Mouse (Mus musculus) frontal cortex, adult (tissue): ENCODE measurements around the gene Zfp184.
"Not testable (repeated sequence)": the region's sequence is repeated elsewhere in the genome, so short reads cannot be mapped to it uniquely, and the experiment has no call there.

Experiments
- ATAC-seq: cut with Nextera tagmentation; 2 replicates; pipeline ENCODE4 v1.9.2; 2017; ENCODE audit warnings: mild to moderate bottlenecking, moderate library complexity, mixed read lengths; ENCODE audit not compliant: low TSS enrichment

Zfp184 gene

DNA sequence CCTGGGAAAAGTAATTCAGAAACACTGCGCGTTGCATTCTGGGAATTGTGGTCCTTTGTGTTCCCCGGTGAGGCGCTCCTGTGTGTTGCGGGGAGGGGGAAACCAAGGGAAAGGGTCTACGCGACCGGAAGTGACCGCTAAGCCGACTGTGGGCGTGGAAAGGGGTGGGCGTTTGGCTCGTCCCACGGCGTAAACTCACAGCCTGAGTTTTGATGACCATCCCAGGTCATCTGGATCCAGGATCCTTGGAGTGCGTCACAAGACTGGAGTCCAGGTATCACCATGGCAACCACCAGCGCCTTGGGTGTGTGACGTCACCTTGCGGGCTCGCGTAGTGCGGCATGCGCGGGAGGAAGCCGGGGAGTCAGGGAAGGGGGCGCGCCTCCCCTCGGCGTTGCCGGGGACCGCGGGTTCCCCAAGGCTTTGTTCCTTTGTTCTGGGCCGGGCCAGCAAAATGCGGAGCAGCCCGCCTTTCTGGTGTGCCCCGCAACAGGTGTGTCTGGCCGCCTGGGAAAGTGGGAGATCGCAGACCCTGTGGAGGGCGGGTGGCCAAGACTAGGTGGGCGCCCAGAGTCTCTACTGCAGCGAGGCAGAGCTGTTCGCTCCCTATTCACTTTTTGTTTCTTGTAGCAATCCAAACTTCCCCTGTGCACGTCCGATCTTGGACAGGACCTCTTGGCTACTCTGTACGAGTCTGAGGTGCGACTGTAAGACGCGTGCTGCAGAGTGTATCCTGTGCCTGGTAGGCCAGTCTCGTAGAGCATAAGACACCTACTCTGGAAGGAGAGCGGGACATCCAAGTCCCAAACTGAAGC, at the start of gene Zfp184:
TSS of gene Zfp184 (plus strand) at position 169 of the 815 bp plus-strand sequence.
- peak; percentile 89 for ATAC-seq

DNA sequence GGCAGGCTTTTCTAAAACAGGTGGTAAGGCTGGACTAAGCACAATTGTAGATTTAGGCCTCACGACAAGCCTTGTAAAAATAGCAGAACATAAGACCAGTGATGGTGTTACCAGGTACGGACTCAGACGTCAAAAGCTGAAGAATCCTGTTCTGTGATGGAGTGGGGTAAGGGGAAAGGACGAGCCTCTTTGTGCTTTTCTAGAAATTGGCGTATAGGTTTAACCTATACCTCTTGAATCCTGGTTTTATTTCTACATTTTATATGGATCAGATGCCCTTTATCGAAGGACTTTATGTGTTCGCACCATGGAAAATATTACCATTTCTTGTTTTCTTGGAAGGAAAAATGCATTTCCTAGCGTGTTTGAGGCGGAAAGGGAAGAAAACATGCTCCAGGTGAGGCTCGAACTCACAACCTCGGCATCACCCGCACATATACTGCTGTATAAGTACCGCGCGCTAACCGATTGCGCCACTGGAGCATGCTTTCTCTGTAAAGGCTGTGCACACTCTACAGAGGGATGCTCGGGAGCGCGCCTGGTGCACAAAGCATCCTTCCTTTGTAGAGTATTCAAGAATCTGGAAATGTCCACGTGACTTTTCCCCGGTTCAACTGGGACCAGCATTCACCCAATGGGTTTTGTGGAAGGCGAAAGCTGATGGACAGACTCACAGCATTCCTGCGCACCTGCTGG, 48.2 kb upstream of the Zfp184 start:
- peak; percentile 98 for ATAC-seq

DNA sequence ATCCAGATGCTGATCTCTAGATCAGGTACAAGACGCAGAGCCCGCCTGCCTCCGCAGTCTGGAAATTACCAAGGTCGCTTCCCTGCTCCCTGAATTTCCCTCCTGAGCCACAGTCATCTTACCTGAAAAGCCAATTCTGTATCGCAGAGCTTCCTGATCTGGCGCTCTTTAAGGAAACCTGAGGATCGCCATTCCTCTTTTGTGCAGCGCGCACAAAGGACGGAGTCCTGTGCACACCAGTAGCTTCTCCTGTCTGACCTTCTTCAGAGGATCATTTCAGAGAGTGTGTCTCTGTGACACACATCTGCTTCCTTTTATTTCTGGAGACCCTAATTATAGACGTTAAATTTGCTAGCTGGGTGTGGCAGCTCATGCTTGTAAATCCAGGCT, 47.7 kb upstream of the Zfp184 start:
- ATAC-seq: peak; percentile 85

DNA sequence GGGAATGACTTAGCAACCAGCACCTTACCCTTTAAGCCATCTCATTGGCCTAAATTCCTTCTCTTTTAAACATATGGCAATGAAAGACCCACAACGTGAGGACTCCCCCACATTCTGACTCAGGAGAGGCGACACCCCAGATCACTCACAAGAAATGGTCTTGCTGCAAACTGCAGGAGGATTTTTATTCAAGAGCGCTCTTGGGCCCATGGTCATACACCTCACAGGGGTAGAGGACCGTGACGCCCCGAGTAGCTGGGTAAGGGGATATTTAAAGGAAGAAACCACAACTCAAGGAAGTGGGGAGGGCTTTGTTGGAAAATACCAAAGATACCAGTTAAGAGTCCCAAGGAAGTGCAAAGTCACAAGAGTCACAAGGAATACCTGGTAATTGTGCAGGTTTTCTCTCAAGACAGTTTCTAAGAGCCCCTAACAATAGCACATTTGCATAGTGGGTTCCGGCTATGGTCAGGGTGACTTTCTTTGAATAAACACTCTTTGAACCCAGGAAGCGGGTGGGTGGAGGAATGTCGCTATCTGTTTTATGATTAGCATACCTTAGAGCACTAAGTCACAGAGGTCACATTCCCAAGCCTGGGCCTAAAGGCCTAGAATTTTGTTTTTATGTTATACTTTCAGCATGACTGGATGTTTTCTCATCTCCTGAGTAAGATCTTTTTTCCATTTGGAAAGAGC, 43.9 kb upstream of the Zfp184 start:
- ATAC-seq: not testable (repeated sequence)

DNA sequence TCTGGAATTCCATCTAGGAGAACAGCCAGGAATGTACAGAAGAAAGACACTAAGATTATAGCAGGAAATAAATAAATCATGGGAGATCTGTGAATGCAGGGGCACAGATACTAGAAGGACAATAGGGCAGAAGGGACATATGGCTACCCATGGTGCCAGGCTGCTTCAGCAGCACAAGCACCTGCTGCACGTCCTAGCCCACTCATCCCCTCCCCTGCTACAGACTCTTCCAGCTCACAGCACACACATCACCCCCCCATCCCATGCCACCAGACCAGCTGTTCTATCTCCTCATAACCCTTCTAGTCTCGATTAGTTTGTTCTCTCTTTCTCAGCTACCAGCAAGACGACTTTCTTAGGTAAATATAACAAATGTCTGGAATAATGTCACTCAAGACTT, 41.4 kb upstream of the Zfp184 start:
- ATAC-seq: no peak

DNA sequence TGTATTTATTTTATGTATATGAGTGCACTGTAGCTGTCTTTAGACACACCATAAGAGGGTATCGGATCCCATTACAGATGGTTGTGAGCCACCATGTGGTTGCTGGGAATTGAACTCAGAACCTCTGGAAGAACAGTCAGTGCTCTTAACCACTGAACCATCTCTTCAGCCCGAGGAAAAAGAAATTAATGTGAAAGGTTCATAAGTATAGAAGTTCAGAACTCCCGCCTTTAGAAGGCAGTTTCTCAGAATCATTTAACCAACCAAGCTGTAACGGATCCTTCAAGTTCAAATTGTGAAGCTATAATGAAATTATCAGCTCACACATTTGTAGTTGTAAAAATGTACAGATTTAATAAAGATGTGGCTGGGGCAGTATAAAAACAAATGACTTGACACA, 40.8 kb upstream of the Zfp184 start:
- not testable (repeated sequence) for ATAC-seq

DNA sequence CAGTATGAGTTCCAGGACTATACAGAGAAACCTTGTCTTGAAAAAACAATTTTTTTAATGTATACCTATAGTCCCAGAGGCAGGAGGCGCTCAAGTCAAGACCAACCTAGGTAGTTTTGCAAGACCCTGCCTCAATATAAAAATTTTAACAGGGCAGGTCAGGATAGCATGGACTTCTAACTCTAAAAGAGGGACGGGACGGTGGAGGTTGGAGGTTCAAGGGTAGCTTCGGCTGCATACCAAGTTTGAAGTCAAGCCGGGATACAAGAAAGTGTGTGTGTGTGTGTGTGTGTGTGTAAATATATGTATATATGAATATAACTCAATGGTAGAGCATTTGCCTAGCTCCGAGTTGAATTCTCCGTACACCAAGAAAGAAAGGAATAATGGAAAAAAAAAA, 38.6 kb upstream of the Zfp184 start:
- ATAC-seq: no peak

DNA sequence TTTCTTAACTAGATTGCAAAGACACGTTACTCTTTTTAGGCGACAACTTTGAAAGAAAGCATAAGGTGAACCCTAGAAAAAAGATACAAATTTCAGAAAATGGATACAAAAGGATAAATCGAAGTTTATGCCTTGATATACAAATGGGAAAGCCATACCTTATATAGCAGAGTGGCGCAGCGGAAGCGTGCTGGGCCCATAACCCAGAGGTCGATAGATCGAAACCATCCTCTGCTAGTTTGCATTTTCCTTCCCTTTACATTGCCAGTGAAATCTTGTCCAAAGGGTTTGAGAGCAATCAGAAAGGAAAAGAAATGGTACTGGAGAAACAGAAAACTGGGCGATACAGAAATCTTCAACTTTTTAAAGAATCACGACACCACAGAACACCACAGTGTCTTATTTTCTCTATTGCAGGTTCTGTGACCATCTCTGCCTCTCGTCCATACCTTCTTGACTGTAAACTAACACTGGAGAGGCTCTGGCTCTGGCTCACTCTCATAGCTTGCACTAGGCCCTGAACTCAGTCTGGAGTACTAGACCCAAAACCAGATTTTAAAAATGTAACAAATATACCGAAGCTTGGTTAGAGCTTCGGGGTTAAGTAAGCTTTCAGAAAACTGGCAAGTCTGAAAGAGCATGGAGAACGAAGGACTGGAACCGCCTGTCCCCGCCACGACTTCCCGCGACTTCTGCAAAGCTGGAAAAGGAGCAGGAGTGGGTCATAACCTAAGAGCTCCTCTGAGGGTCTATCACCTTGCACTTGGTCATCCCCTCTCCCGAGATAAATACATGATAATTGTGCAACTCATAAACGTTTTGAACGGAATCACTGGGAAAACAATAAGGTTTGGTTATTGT, 37.7 kb upstream of the Zfp184 start:
- no peak for ATAC-seq

DNA sequence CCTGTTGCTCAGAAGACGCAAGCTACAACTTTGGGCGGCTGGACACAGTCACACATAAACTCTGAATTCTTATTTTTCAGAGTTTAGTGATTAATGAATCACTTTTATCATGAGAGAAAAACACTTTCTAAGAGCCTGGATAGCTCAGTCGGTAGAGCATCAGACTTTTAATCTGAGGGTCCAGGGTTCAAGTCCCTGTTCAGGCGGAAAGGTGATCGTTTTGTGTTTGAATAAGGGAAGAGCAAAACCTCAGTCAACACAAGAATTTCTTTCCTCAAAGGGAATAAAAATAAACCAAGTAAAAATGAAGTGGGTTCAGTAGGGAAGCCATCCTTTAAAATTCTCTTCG, 37.1 kb upstream of the Zfp184 start:
- ATAC-seq: not testable (repeated sequence)

DNA sequence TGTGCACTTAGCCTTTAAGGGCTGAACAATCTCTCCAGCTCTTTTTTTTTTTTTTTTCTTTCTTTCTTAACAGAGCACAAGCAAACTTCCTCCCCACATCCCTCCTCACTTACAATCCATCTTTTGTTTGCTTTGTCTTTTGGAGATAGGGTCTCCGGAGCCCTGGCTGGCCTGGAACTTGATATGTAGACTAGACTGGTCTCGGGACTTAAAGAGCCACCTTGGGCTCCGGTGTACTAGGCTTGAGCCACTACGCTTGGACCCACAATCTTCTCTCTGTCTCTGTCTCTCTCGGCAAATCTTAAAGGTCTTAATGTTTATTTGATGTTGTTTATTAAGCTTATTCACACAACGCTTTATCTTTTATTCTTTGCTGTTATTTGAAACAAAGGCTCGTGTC, 34.2 kb upstream of the Zfp184 start:
- ATAC-seq: no peak

DNA sequence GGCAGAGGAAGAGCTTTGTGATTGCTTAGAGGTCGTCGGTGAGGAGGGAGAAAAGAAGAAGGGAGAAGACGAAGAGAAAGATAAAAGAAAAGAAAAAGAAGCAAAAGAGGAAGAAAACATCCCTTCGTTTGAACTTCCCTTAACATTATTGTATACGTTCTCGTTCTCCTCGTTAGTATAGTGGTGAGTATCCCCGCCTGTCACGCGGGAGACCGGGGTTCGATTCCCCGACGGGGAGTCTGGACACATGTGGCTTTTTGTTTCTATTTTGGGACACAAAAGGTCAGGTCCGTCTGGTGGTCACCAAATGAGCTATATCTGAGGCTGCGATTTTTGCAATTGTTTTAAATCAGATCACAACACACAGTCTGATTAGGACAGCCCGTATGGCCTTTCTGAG, 33.7 kb upstream of the Zfp184 start:
- ATAC-seq: no peak

DNA sequence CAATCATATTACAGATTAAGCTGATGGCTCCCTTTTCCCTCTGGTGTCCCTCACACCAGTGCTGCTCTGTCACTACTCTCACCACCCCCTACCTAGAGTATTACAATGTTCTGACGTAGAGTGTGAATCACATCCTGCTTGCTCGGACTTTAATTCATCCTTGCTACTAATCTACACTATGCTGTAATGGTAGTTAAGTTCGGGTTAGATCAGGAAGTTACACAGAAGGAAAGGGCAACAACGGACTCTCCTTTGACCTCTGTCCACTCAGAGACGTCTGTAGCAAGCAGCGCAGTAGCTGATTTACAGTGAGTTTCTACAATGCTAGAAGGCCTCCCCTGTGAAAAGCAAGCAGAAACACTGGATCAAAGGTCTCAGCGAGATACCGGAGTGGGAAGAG, 31.0 kb upstream of the Zfp184 start:
- no peak for ATAC-seq

DNA sequence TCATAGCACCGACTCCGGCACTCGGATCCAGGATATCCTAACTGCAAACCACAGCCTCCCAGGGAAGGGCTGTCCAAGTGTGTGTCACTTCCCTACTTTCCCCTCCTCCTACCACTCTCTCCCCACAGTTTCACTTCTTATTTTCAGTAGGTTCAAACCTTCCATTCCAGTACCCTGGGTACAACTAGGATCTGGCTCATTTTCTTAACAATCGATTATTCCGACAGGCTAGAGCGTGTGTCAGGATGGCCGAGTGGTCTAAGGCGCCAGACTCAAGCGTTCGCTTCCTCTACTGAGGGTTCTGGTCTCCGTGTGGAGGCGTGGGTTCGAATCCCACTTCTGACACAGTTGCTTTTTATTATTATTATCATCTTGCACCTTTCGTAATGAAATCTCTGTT, 30.3 kb upstream of the Zfp184 start:
- no peak for ATAC-seq

DNA sequence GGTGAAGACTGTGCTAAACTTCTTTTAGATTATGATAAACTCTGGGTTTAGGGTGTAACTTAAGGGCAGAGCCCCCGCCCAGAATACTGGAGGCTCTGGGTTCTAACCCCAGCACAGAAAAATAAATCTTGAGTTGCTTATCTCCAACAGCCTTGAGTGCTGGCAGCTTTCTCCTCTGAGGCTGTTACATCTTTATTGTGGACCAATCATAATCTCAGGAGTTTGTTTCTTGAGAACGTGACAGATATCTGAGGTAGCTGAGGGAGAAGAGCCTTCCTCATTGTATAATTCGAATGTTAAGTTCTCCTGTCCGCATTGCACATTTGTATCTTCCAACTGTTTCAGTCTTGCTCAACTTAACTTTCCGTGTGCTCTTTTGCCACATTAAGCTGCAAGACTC, 29.4 kb upstream of the Zfp184 start:
- ATAC-seq: no peak

DNA sequence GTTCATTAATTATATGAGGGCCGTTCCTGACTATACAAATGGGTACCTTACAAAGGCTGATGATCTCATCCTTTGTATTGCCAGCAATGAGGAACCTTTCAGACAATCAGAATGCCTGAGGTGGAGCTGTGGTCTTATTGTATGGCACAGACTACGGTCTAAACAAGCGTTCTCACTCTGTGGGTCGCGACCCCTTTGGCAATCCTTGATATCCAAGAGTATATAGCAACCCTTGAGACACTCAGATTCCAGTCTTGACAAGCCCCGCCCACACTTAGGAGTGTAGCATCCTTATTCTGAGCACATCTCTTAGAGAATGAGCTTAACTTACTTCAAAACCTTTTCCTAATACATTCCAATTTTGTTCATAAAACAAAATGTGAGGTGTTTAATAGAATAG, 28.8 kb upstream of the Zfp184 start:
- no peak for ATAC-seq

DNA sequence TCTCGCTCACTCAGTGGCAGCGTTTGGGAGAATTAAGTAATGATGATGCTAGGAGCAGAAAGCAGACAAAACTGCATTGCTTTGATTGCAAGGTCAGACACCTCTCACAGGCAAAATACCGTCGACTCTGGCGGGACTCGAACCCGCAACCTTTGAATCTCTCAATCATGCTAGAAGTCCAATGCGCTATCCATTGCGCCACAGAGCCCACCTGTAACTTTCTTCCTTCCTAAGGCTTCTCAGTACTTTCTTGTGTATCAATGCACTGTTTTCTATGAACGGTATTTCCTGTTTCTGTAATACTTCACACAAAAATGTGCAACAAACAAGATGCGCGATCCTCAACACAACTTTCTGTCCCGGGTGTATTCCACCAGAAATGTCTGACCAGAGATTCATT, 27.9 kb upstream of the Zfp184 start:
- no peak for ATAC-seq

DNA sequence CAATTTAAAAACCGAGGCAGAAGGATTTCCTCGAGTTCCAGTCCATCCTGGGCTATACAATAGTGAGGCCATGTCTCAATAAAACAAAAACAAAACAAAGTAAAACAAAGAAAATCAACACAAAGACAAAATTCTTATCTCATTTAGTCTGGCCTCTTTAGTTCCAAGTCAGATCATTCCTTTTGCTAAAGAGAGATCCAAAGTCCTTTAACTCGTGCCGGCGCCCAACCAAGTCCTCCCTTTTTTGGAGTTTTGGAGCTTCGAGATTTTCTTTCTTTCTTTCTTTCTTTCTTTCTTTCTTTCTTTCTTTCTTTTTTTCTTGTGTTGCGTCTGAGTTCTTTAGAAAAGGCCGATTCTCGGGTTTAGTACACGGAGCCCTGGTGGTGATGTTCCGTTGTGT, 27.4 kb upstream of the Zfp184 start:
- no peak for ATAC-seq

DNA sequence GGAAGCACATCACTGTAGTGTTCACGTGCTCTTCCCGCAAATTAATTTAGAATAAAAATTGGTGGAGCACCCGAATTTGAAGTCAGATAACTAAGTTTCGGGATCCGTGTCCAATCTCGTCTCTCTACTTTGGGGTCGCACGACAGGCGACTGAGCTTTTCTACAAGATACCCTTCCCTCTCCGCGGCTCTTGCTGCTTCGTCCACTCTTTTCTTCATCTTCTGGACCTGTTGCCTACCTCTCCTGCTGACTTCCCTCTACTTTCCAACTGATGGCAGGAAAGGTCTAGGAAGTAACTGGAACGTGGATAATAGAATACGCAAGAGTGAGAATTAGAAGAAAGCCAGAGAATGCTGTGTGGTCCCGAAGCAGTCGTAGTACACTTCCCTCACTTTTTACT, 26.9 kb upstream of the Zfp184 start:
- ATAC-seq: no peak

DNA sequence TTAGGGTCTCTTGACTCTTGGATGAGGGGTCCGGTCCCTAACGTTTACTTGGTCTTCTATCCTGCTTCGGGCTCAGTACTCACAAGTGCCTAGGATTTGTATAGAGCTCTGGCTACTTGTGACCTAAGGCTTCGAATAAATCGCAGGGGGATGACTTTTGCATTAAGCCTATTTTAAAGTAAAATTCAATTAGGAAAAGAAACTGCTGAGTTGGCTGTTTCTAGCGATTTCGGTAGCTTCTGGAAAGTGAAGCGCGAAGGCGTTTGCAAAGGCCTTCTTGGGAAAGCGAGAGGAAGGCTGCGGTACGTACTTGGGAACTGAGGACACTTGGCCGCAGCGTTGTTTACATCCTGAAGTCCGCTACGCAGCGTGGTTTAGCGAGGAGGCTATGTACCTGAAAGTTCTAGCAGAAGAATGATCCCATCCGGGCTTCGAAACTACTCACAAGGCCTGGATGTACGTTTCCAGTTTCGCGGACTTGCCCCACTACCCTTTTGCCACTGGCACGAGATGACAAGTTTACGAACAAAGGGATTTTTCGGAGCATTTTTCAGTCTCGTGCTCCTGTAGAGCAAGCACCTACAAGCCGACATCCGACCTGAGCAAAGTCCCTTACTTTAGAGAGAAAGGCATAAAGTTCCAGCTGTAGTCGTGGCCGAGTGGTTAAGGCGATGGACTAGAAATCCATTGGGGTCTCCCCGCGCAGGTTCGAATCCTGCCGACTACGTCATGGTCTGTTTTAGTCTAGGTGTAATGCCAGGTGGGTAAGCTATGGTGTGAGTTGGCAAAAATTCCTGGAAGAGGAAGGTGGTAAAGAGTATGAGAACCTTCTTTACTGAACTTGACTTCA, 26.1 kb upstream of the Zfp184 start:
- no peak for ATAC-seq

DNA sequence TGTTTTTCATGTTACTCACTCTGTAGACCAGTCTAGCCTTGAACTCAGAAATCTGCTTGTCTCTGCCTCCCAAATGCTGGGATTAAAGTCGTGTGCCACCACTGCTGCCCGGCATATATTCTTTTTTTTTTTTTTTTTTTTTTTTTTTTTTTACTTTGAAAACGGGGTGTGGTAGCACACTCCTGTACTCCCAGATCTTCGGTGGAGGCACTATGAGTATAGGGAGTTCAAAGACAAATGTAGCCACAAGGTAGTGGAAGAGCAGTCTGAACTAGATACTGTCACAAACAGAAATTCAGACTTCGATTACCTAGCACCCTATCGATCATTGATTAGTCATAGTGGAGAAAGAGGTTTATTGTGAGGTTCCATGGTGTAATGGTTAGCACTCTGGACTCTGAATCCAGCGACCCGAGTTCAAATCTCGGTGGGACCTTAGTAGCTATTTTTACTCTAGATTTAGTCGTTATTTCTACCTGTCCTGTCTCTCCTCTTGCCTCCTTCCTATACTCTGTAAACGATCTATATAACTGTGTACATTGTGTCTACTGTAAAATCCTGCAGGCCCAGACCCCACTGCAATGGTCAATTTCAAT, 25.0 kb upstream of the Zfp184 start:
- ATAC-seq: no peak
